Mouse (Mus musculus) fat pad, adult 2 months (tissue): Measurements from ENCODE around the gene Gm10715.
"Not testable (repeated sequence)": the region's sequence is repeated elsewhere in the genome, so short reads cannot be mapped to it uniquely, and the experiment has no call there.

Source experiments
- DNase-seq: peaks from one replicate; pipeline ENCODE4 v3.0.0-alpha.2; 2011; ENCODE audit warnings: low read depth, low spot score; ENCODE audit errors: extremely low read depth

Gm10715 gene

GRCm38 (mm10) chr9:3036577-3036976 lies at the start of gene Gm10715:
Gene Gm10715 (plus strand): TSS chr9:3036877.
- DNase-seq: not testable (repeated sequence)

- peak; percentile 30 for DNase-seq
These were observed 36.2 kb upstream of the Gm10715 start, which contains the start of gene Gm10722 for GRCm38 (mm10) chr9:3000445-3000972. Gene Gm10722 (plus strand): TSS chr9:3000922.

- DNase-seq: not testable (repeated sequence)
These were observed 35.7 kb upstream of the Gm10715 start for GRCm38 (mm10) chr9:3001006-3001405.

GRCm38 (mm10) chr9:3001948-3002659 lies 34.6 kb upstream of the Gm10715 start:
- DNase-seq: not testable (repeated sequence)

GRCm38 (mm10) chr9:3002794-3003396 lies 33.8 kb upstream of the Gm10715 start, which contains the start of gene Gm11168:
Gene Gm11168 (plus strand): TSS chr9:3003346.
- not testable (repeated sequence) for DNase-seq

GRCm38 (mm10) chr9:3006179-3006578 lies 30.5 kb upstream of the Gm10715 start:
- DNase-seq: not testable (repeated sequence)

- DNase-seq: not testable (repeated sequence)
These were observed 30.0 kb upstream of the Gm10715 start for GRCm38 (mm10) chr9:3006636-3007035.

- DNase-seq: not testable (repeated sequence)
These were observed 29.4 kb upstream of the Gm10715 start for GRCm38 (mm10) chr9:3007272-3007671.

- not testable (repeated sequence) for DNase-seq
These were observed 27.3 kb upstream of the Gm10715 start for GRCm38 (mm10) chr9:3009331-3009730.

GRCm38 (mm10) chr9:3012054-3012621 lies 24.5 kb upstream of the Gm10715 start:
- DNase-seq: not testable (repeated sequence)

- not testable (repeated sequence) for DNase-seq
These were observed 23.9 kb upstream of the Gm10715 start, which contains the start of gene Gm10721 for GRCm38 (mm10) chr9:3012733-3013279. Gene Gm10721 (plus strand): TSS chr9:3013140.

- not testable (repeated sequence) for DNase-seq
These were observed 21.3 kb upstream of the Gm10715 start, which contains the start of gene Gm10720 for GRCm38 (mm10) chr9:3015354-3015753. Gene Gm10720 (plus strand): TSS chr9:3015654.

- DNase-seq: not testable (repeated sequence)
These were observed 20.8 kb upstream of the Gm10715 start for GRCm38 (mm10) chr9:3015896-3016295.

- DNase-seq: not testable (repeated sequence)
These were observed 19.6 kb upstream of the Gm10715 start, which contains the start of gene Gm10719 for GRCm38 (mm10) chr9:3017108-3017507. Gene Gm10719 (plus strand): TSS chr9:3017408.

GRCm38 (mm10) chr9:3018944-3019343 lies 17.7 kb upstream of the Gm10715 start:
- DNase-seq: not testable (repeated sequence)

- DNase-seq: not testable (repeated sequence)
These were observed 16.6 kb upstream of the Gm10715 start for GRCm38 (mm10) chr9:3019835-3020727.

GRCm38 (mm10) chr9:3022316-3023008 lies 14.2 kb upstream of the Gm10715 start:
- DNase-seq: not testable (repeated sequence)

GRCm38 (mm10) chr9:3023312-3023984 lies 13.2 kb upstream of the Gm10715 start, which contains the start of gene Gm10718:
Gene Gm10718 (plus strand): TSS chr9:3023547.
- not testable (repeated sequence) for DNase-seq
